Mouse (Mus musculus) kidney, embryonic 16.5 days (tissue): ENCODE measurements at regions not wholly inside any gene's neighbourhood (a gene's known extent, or its start where the extent isn't known, plus 50 kb on each side); places are given as distances from the start of the nearest gene placed in this dataset.
A peak's percentile ranks its signal among the peaks of the same experiment; 100 is the strongest.

ENCODE experiments used
- ATAC-seq: fragments of 200-750 bp; cut with Nextera tagmentation; 2 replicates; pipeline ENCODE4 v1.8.0; 2017; ENCODE audit warnings: moderate TSS enrichment; ENCODE audit not compliant: low FRiP score, low TSS enrichment
- H3K27ac ChIP-seq: fragments of 300-500 bp; sonication (generic); 2 replicates; pipeline ENCODE4 v1.5.1; 2014; ENCODE audit warnings: low read length
- H3K27me3 ChIP-seq: fragments of 300-500 bp; sonication (generic); 2 replicates; pipeline ENCODE4 v1.6.1; 2014; ENCODE audit warnings: low read length, control low read depth, mixed read lengths; ENCODE audit not compliant: insufficient read depth
- H3K36me3 ChIP-seq: fragments of 300-500 bp; sonication (generic); 2 replicates; pipeline ENCODE4 v1.6.1; 2014; ENCODE audit warnings: low read length, control low read depth, mixed read lengths; ENCODE audit not compliant: insufficient read depth
- H3K4me1 ChIP-seq: fragments of 300-500 bp; sonication (generic); 2 replicates; pipeline ENCODE4 v1.6.1; 2014; ENCODE audit warnings: low read length, control low read depth, mixed read lengths; ENCODE audit not compliant: insufficient read depth
- H3K4me2 ChIP-seq: fragments of 300-500 bp; sonication (generic); replicated peaks from 2 replicates; pipeline ENCODE4 v1.6.1; 2014; ENCODE audit warnings: low read depth, low read length
- H3K4me3 ChIP-seq: fragments of 300-500 bp; sonication (generic); 2 replicates; pipeline ENCODE4 v1.5.1; 2014; ENCODE audit warnings: mild to moderate bottlenecking, low read length
- H3K9ac ChIP-seq: fragments of 300-500 bp; sonication (generic); replicated peaks from 2 replicates; pipeline ENCODE4 v1.6.1; 2014; ENCODE audit warnings: low read length
- H3K9me3 ChIP-seq: fragments of 300-500 bp; sonication (generic); 2 replicates; pipeline ENCODE4 v1.6.1; 2016; ENCODE audit warnings: low read length, control low read depth
- WGBS: fragments of 180-500 bp; shearing (Covaris S2); extraction: QIAGEN DNeasy Blood & Tissue Kit; methylation state at CpG from one replicate; pipeline ENCODE4 v1.1.7; 2014; 5-methylcytosine and 5-hydroxymethylcytosine counted together

- H3K27me3 ChIP-seq = no peaks in the 10 kb centered on the region
- H3K4me1 ChIP-seq = peaks cover 41% of the 10 kb centered on the region
- no peak overlapping the region for H3K4me3 ChIP-seq
- WGBS = 46% methylated on average over 4 of the region's 4 CpGs
- H3K4me2 ChIP-seq = no peak overlapping the region
- no peak for ATAC-seq
- H3K9ac ChIP-seq = no peak overlapping the region; the same call in 1 of the 2 replicates
- no peaks in the 10 kb centered on the region for H3K36me3 ChIP-seq
- H3K27ac ChIP-seq = peak overlapping the region; percentile 58; the same call in 1 of the 2 replicates
- H3K9me3 ChIP-seq = no peaks in the 10 kb centered on the region
These were observed 167.9 kb upstream of the Ankrd55 start for GRCm38 (mm10) chr13:112120346-112120745.

GRCm38 (mm10) chr13:112121110-112121509 is 167.1 kb upstream of the Ankrd55 start:
- H3K4me2 ChIP-seq = no peak overlapping the region
- no peak overlapping the region for H3K9ac ChIP-seq
- H3K4me3 ChIP-seq = no peak overlapping the region
- H3K36me3 ChIP-seq = no peaks in the 10 kb centered on the region
- no peaks in the 10 kb centered on the region for H3K27me3 ChIP-seq
- peaks cover 38% of the 10 kb centered on the region for H3K4me1 ChIP-seq
- 0 out of 2 replicates have a peak overlapping the region, but pooled peaks have one; percentile 58 for H3K27ac ChIP-seq
- H3K9me3 ChIP-seq = no peaks in the 10 kb centered on the region
- 80% methylated on average over 9 of the region's 9 CpGs for WGBS
- ATAC-seq = no peak

- Histone ChIP-seq H3K9me3 (no peaks in the 10 kb centered on the region), H3K4me3 (no peak overlapping the region), H3K27me3 (no peaks in the 10 kb centered on the region), H3K4me1 (peaks cover 35% of the 10 kb centered on the region), H3K9ac (no peak overlapping the region), H3K4me2 (no peak overlapping the region), H3K27ac (peak overlapping the region; percentile 41; the same call in 1 of the 2 replicates), H3K36me3 (no peaks in the 10 kb centered on the region)
- WGBS = 62% methylated on average over 9 of the region's 9 CpGs
- ATAC-seq = peak; percentile 70
These were observed 165.3 kb upstream of the Ankrd55 start for GRCm38 (mm10) chr13:112122842-112123373.

GRCm38 (mm10) chr13:112125769-112126469 is 162.3 kb upstream of the Ankrd55 start:
- Histone ChIP-seq H3K4me3 (no peak overlapping the region), H3K4me2 (no peak overlapping the region), H3K9me3 (no peaks in the 10 kb centered on the region), H3K27ac (no peak overlapping the region), H3K9ac (no peak overlapping the region), H3K4me1 (peaks cover 17% of the 10 kb centered on the region), H3K36me3 (no peaks in the 10 kb centered on the region), H3K27me3 (no peaks in the 10 kb centered on the region)
- no peak for ATAC-seq
- 75% methylated on average over 14 of the region's 14 CpGs for WGBS

- H3K36me3 ChIP-seq = no peaks in the 10 kb centered on the region
- 57% methylated on average over 4 of the region's 4 CpGs for WGBS
- no peaks in the 10 kb centered on the region for H3K9me3 ChIP-seq
- no peak overlapping the region for H3K4me2 ChIP-seq
- no peak overlapping the region for H3K27ac ChIP-seq
- no peak overlapping the region for H3K4me3 ChIP-seq
- no peaks in the 10 kb centered on the region for H3K27me3 ChIP-seq
- H3K9ac ChIP-seq = no peak overlapping the region
- H3K4me1 ChIP-seq = peaks cover 13% of the 10 kb centered on the region
- no peak for ATAC-seq
These were observed 158.0 kb upstream of the Ankrd55 start for GRCm38 (mm10) chr13:112130220-112130619.

- no peak overlapping the region for H3K4me3 ChIP-seq
- no peak for ATAC-seq
- H3K4me2 ChIP-seq = peak overlapping the region; percentile 1; the same call in 1 of the 2 replicates
- WGBS = 71% methylated on average over 2 of the region's 2 CpGs
- H3K27me3 ChIP-seq = no peaks in the 10 kb centered on the region
- peaks cover 10% of the 10 kb centered on the region; the same call in 1 of the 2 replicates for H3K4me1 ChIP-seq
- H3K9ac ChIP-seq = no peak overlapping the region
- H3K27ac ChIP-seq = no peak overlapping the region
- H3K36me3 ChIP-seq = no peaks in the 10 kb centered on the region
- H3K9me3 ChIP-seq = no peaks in the 10 kb centered on the region
These were observed 157.5 kb upstream of the Ankrd55 start for GRCm38 (mm10) chr13:112130774-112131173.

GRCm38 (mm10) chr13:112131191-112131590 is 157.1 kb upstream of the Ankrd55 start:
- ATAC-seq = 0 out of 2 replicates have a peak, but pooled peaks have one; percentile 36
- 25% methylated on average over 12 of the region's 12 CpGs for WGBS

GRCm38 (mm10) chr13:112133736-112134135 is 154.5 kb upstream of the Ankrd55 start:
- 86% methylated on average over 2 of the region's 2 CpGs for WGBS

More at GRCm38 (mm10) chr13:112131191-112131590, 157.1 kb upstream of the Ankrd55 start:
- Histone ChIP-seq H3K9me3 (no peaks in the 10 kb centered on the region), H3K36me3 (no peaks in the 10 kb centered on the region), H3K27ac (no peak overlapping the region), H3K9ac (no peak overlapping the region), H3K4me1 (peaks cover 10% of the 10 kb centered on the region; the same call in 1 of the 2 replicates), H3K4me2 (peak overlapping the region; percentile 1; the same call in 1 of the 2 replicates), H3K27me3 (no peaks in the 10 kb centered on the region), H3K4me3 (no peak overlapping the region)

GRCm38 (mm10) chr13:112134701-112135100 is 153.6 kb upstream of the Ankrd55 start:
- no peak for ATAC-seq

More at GRCm38 (mm10) chr13:112133736-112134135, 154.5 kb upstream of the Ankrd55 start:
- Histone ChIP-seq H3K4me3 (no peak overlapping the region), H3K4me2 (no peak overlapping the region), H3K27me3 (no peaks in the 10 kb centered on the region), H3K27ac (no peak overlapping the region), H3K4me1 (peaks cover 8% of the 10 kb centered on the region; the same call in 1 of the 2 replicates), H3K36me3 (no peaks in the 10 kb centered on the region), H3K9me3 (no peaks in the 10 kb centered on the region), H3K9ac (no peak overlapping the region)
- ATAC-seq = no peak

GRCm38 (mm10) chr13:112135777-112136176 is 152.5 kb upstream of the Ankrd55 start:
- Histone ChIP-seq H3K4me2 (no peak overlapping the region), H3K36me3 (no peaks in the 10 kb centered on the region), H3K4me3 (no peak overlapping the region), H3K27ac (no peak overlapping the region), H3K9me3 (no peaks in the 10 kb centered on the region), H3K27me3 (no peaks in the 10 kb centered on the region), H3K4me1 (0 out of 2 replicates have a peak, but pooled peaks cover 8% of the 10 kb centered on the region), H3K9ac (no peak overlapping the region)
- no peak for ATAC-seq
- 93% methylated on average over 5 of the region's 5 CpGs for WGBS

More at GRCm38 (mm10) chr13:112134701-112135100, 153.6 kb upstream of the Ankrd55 start:
- Histone ChIP-seq H3K4me1 (0 out of 2 replicates have a peak, but pooled peaks cover 7% of the 10 kb centered on the region), H3K27ac (no peak overlapping the region), H3K9me3 (no peaks in the 10 kb centered on the region), H3K27me3 (no peaks in the 10 kb centered on the region), H3K9ac (no peak overlapping the region), H3K36me3 (no peaks in the 10 kb centered on the region), H3K4me2 (no peak overlapping the region), H3K4me3 (no peak overlapping the region)
- 86% methylated on average over 4 of the region's 4 CpGs for WGBS
